Mouse (Mus musculus) urinary bladder, postnatal 25 days (tissue): ENCODE measurements around the gene Mzt1.
"Not testable (repeated sequence)": the region's sequence is repeated elsewhere in the genome, so short reads cannot be mapped to it uniquely, and the experiment has no call there.

Source experiments
- DNase-seq: peaks from one replicate; pipeline ENCODE4 v3.0.0; 2022; ENCODE audit warnings: low spot score

Mzt1 gene

DNA sequence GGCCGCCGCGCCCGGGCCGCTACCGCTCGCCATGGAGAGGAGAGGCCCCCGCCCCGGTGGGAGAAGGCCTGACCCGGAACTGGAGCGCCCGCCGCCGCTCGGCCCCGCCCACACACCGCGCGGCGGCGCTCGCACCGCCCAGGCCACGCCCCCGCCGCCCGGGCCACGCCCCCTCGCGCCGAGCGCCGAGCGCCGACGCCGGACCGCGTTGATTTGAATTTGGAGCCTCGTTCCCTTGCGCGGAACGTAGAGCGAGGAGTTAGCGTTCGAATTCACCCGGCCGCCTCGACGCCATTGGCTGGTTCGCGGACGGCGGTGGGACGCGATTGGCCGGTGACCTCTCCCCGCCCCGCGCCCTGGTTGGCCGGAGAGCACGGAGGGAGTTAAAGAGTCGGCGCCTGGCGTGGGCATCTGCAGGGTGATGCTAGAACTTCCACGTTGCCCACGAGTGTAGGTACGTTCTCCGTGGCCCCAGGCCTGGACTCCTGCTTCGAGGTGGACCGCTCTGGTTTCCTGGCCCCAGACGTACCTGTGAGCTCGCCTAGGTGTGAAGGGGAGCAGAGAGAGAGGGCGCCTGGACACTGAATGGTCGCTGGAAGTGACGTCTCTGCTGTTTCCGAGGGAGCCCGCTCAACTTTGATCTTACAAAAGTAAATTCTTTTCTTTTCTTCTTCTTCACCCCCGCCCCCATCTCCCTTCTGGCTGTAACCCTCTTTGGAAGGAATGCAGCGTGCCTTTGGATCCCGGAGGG, at the start of gene Mzt1, which contains the start of gene Bora:
Mzt1 (minus strand) TSS at position 104 of the 751 bp plus-strand sequence.
Bora (plus strand) TSS at position 192 of the 751 bp plus-strand sequence.
- DNase-seq: peak; percentile 82

DNA sequence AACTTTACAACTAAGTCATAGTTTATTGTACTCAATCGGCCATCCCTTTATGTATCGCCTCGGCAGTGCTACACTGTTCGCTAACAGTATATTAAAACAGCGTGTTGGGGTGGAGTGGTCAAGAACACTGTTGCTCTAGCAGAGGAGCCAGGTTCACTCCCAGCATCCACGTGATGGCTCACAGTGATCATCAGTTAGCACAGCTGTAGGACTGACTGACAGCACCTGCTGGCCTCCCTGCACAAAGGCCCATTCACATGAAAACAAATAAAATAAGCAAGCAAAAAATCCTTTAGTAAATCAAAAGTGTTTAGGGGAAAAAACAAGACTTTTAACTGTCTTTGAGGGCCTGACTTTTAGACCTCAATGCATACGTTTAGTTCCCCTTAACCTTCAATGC, 43.0 kb upstream of the Mzt1 start:
- DNase-seq: no peak

DNA sequence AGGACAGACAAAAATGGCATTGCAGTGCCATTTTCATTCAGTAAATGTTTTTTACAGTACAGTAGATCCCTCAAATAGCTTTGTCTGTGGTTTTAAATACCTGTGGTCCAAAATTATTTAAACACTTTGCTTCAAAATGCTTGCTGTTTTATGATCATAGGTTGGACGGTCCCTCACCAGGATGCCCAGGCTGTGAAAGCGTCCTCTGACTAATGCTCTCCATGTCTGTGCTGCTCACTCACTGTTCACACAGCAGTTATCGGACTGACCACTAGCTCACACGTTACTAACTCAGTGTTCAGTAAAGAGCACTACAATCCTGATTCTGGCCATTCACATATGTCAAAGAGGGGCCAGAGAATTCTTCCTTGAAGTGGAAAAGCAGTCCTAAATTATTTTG, 25.2 kb upstream of the Mzt1 start:
- no peak for DNase-seq

DNA sequence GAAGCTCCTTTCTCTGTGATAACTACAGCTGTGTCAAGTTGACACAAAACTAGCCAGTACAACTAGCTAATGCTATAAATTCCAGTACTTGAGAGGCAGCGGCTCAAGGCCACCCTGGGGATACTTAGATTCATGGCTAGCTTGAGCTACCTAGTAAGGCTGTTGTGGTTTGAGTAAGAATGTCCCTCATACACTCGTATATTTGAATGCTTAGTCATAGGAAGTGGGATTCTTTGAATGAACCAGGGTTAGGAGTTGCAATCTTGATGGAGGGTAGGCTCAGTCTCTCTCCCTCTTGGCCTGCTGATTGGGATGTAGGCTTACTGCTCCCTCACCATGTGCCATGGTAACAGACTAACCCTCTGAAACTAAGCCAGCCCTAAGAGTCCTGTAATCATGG, 17.2 kb upstream of the Mzt1 start:
- no peak for DNase-seq

DNA sequence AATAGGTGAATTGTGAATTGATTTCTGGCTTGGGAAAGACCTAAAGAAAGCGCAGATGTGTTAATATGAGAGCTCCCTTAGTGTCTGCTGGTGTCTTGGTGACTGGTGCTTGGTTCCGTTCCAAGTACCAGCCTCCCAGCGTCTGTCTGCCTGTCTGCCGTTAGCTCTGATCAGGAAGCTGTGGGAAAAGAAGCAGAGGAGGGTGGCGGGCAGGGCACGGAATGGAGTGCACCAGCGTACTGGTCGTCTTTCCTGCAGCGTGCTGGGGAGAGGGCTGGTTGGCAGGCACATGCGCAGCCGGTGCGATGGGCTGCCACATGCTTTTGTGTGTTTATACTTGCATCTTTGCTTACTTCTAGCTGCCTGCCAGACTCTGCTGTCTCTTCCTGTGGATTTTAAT, 14.7 kb upstream of the Mzt1 start:
- no peak for DNase-seq

DNA sequence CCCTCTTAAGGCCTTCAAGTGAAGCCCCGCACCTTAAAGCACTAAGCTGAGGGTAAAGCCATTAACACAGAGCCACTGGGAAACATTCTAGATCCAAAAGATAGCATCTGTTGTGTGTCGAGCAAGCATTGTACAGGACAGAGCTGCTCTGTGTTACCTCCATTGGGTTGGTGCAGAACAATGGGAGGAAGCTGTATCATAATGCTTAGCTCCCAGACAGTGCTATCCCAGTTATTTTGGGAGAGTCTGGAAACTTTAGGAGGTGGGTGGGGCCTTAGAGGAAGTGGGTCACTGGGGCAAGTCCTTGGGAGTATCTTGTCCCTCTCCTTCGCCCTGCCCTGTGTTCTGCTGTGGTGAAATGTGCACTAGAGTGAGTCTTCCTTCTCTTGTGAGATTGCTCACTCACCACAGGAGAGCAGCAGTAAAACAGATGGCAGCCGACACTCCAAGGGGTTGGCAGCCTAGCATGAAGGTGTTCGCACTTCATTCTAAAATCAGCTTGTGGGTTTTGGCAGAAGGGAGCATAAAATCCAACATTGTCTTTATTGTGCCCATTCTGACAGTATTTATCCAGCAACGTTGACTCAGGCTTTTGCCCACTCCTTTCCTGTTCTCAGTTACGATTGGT, 13.1 kb upstream of the Mzt1 start:
- DNase-seq: no peak

DNA sequence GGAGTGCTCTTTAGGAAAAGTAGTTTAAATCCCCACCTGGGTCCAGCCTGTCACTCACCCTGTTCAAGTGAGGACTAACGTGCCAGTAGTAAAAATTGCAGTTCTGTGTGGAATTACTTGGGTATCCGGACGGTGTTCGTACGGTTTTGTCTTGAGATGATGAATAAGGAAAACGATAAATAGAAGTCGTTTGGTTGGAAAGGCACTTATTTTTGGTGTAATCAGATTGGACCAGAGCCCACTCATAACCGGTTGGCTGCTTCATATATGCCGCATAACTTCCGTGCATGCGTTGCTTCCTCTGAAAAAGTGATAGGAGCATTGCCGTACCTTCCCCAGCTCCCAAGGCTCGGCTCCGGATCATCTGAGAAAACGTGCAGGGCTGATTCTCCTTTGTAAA, 848 bp upstream of the Mzt1 start:
- DNase-seq: no peak

DNA sequence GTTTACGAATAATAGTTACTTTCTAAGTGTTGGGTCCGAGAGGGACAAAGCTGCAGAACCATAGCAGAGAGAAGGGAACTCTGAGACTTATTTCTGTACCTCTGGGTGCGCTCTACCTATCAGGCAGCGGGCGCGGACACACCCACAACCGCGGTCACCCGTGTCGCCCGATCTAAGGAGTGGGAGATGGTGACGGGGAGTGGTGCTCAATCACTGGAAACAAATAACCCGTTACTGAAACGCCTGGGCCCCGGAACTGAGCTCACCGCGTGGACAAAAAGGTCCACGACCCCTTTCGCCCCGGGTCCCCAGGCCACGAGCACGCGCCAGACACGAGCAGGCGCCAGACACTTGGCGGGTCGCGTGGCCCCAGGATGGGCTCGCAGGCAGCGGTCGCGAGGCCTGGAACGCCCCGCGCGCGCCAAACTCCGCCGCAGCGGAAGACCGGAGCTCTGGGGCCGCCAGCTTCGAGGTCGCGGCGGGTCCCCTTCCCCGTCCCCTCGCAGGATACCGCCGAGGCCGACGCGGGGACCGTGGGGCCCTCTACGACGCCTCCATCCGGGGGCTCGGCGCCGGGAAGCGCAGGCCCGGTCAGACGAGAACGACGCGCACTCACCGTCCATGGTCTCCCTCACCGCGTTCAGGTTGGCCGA, 430 bp downstream of the Mzt1 start:
- peak; percentile 16 for DNase-seq

DNA sequence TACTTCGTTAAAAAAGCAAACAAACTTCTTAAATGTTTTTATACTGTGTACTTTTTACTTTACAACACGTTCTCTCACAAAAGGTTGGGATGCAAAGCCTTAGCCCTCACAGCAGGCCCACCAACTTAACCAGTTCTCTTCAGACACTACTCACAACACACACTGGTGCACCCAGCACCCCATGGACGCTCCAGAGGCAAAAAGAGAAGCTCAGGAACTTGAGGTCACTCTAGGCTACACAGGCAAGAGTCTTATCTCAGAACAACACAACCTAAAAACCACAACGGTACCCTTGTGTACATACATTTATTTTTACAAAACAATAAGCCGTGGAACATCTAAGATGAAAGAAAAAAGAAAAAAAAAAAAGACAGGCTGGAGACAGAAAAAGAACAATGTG, 1.2 kb downstream of the Mzt1 start:
- DNase-seq: no peak

DNA sequence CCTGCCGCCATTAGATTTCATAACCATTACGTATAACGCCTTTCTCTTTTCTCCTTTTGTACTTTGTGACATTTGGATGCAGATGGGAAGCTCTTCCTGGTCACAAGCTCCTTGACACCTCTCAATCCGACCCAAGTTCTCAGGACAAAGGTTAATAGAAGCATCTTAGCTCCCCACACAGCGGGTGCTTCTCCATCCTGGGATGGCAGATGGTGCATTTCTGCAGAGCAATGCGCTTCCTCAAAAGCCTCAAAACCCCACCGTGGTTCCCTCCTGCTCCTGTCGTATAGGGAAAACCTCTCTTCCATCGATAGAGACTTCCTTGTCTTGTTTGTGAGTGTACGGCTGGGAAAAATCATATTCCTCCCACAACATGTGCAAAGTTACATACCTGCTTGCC, 1.8 kb downstream of the Mzt1 start:
- DNase-seq: no peak

DNA sequence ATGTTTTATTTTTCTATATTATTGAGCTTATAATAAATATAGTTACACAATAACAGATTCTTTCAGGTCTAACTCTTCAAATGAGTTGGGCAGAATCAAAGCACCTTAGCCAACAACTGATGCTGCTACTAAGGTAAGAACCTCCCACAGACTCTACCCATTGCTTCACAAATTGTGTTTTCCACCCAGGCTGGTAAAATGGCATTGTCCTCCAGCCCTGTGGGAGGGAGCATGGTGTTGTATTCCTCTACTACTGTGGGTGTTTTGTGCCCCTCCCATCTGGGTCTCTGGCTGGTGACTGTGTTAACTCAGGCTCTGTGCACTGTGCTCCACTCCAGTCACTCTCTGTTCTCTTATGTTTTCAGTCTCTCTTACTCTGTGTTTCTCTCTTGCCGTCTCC, 2.4 kb downstream of the Mzt1 start:
- DNase-seq: no peak

DNA sequence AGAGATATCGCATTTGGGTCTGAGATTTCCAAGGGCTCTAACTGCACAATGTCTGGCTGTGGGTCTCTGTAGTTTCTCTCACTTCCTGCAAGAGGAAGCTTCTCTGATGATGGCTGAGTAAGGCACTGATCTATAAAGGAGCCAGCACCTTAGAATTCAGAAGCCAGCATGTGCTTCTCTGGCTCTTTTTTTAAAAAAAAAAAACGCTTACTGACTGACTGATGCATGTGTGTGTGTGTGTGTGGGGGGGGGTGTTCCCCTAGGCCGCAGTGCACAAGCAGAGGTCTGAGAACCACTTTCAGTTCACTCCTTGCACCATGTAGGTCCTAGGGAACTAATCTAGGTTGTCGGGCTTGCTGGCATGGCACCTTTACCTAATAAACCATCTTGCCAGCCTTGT, 4.5 kb downstream of the Mzt1 start:
- no peak for DNase-seq

DNA sequence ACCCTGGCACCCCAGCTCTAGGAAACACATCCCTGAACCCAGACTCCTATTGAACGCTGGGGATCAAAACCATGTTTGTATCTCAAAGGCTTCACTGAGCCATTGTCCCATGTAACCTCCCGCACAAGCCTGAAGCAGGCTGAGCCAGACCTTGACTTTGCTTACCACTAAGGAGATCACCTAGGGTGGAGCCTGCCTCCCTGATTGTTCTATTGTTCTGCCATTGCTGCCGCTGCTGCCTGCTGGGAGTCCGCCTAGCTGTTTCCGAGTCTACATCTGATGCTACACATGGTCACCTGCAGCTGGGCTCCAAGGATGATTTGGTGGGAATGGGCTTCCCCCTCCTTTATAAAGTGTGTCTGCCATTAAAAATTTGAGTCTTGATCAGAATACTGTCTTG, 6.6 kb downstream of the Mzt1 start:
- not testable (repeated sequence) for DNase-seq

DNA sequence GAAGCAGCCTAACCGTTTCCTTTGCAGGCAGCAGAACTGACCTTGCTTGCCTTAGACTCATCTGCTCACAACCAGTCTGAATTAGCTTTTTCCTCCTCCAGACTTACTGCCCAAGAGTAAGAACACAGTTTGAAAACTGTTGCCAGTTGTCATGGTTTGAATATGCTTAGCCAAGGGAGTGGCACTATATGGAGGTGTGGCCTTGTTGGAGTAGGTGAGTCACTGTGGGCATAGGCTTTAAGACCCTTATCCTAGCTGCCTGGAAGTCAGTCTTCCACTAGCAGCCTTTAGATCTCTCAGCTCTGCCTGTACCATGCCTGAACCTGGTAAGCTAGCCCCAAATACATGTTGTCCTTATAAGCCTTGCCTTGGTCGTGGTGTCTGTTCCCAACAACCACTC, 8.2 kb downstream of the Mzt1 start:
- DNase-seq: no peak

DNA sequence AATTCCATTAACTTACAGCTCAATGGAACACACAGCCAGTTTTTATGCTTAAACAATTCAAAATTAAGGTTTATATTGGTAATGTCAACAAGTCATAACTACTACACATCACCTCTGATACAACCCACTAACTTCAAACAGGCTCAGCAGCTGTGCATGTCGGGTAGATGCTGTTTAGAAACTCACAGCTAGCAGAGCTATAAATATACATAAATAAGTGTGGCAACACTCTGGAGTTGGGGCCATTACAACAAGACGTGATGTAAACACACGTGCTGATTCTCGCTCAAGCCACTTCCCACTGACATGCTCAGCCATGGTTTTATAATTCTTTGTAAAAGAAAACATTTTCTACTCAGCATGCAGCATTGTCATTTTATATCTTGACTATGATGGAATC, 9.9 kb downstream of the Mzt1 start:
- DNase-seq: no peak

DNA sequence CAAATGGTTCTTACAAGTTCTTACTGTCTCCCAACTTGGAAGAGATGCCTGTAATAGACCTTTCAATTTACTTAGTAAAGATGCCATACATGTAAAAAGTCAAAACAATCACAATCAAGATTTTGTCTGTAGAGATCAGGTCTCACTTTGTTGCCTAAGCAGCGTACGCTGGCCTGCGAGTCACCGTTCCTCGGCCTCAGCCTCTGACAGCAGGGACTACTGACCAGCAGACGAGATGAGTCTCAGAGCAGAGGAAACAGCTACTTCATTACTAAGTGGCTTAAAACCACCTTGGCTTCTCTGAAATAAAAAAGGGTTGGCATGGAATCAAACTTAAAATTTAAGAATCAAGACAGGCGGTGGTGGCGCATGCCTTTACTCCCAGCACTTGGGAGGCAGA, 11.1 kb downstream of the Mzt1 start:
- DNase-seq: not testable (repeated sequence)

DNA sequence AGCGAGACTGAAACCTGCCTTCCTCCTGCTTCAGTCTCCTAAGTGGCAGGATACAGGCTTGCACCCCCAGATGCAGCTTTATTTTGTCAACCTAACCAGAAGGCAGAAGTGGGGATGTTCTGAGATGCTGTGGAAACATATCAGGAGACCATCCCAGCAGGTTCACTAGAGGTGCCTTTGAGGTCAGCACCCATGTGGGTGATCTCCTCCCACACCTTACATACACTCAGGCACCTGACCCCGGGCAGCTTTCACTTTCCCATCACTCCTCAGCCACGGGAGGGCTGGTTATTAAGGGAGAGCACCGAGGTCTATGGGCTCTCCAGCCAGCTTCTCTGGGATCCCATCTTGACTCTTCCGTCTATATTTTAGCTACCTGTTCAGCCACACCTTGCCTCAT, 13.3 kb downstream of the Mzt1 start:
- DNase-seq: no peak

DNA sequence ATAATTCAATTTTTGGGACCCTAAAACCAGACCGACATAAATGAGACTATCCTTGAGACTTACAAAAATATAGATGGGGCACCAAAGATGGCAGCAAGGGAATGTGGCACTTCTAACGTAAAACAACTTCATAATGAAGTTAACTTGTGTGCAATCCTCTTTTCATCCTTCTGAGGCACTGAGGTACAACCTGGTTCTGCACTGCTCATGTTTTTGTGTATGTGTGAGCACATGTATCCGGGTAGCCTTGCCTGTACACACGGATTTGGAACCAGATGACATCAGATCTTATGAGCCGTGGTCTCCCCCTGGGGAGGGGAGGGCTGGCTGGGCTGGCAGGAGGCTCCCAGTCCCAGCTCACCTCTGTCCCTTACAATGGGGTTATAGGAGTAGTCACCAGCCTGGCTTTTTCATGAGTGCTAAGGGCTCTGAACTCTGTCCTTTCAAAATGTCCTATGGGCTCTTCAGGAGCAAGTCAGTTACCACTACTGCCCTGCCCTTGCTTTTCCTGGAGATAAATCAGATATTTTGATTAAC, 14.5 kb downstream of the Mzt1 start:
- no peak for DNase-seq

DNA sequence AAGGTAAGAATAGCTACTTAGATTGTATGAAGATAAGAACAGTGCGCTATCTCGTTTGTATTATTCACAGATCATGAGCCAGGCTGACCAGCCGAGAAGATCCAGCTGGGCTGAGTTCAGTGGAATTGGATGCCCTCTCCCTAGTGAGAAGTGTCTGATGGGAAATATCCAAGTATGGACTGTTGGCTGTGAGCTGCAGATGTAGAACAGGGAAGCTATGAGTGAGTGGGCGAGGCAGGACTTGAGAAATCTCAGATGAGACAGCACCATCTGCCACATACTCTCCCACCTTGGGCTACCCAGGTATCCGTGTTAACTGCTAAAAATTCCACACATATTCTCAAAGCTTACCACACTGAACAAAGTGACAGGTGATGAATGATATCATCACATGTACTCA, 15.9 kb downstream of the Mzt1 start:
- DNase-seq: no peak

DNA sequence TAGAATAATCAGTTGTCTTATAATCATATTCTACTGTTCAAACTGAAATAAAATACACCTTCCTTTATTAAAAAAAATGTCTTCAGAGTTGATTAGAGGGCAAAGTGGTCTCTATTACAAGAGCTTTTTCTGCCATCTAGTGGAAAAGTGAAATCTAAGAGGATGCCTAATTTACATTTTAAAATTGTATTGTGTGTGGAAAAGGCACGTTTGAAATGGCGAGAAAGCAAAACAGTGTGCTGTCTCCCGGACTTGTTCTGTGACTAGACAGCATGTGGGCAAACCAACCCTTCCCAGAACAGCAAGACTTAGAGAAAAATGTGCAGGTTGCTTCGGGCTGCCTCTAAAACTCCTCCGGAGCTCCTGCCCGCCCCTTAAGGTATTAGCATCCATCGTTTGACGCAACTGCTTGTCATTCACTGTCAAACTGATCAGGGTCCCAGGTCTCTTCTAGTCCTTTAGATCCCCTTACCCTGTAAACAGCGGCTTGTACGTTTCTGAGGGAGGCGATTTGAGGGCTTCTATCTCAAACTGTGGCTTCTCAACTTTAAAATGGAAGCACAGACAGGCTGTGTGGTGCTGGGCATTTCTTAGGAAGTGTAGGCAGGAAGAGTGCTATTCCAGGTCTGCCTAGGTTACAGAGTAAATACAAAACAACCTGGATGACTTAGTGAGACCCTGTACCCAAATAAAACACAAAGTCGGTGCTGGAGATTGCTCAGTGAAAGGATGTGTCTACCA, 23.4 kb downstream of the Mzt1 start:
- DNase-seq: no peak

DNA sequence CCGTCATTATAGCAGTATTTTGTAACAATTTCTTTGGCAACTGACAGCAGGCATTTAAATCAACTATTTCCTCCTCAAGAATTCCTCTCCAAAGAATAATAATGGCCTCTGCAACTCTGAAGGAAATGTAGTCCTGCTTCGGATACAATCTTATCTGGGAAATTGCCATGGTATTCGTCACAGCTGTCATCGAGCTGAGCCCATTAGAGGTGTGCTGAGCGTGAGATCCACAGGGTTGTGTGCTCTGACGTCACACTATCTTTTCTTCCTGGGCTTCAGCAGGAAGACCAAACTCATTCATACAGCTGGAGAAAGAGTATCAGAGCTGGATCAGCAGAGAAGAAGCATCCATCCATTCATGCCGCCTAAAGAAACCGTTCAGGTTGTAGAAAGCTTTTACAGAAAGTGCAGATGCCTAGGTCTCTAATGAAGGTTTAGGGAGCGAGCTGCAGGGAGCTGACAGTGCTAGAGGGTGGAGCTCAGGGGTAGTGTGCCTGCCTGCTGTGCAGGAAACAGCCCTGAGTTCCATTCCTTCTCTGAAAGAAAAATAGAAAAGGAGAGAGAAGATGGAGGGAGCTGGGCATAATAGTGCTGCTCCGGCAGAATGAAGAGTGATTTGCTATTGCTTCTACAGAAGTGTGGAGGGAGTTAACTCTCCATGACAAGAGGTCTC, 26.7 kb downstream of the Mzt1 start:
- DNase-seq: no peak

DNA sequence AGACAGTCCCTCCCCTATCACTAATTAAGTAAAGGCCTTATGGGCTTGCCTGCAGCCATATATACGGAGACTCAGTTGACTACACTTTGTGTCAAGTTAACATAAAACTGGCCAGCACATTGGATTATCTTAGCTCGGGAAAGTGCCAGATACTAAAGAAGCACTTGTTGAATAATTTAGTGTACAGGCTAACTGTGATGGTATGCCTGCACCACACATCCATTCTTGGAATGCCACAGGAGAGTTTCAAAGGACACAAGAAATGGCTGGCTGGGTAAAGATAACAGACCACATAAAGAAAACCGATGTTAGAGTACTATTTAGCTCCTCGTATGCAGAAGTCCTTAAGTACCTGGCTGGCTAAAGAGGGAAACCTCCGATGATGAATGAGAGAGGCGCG, 27.2 kb downstream of the Mzt1 start:
- DNase-seq: no peak
